9 mouse cellular contexts compared by ENCODE assay signal in the genomic region with DNA sequence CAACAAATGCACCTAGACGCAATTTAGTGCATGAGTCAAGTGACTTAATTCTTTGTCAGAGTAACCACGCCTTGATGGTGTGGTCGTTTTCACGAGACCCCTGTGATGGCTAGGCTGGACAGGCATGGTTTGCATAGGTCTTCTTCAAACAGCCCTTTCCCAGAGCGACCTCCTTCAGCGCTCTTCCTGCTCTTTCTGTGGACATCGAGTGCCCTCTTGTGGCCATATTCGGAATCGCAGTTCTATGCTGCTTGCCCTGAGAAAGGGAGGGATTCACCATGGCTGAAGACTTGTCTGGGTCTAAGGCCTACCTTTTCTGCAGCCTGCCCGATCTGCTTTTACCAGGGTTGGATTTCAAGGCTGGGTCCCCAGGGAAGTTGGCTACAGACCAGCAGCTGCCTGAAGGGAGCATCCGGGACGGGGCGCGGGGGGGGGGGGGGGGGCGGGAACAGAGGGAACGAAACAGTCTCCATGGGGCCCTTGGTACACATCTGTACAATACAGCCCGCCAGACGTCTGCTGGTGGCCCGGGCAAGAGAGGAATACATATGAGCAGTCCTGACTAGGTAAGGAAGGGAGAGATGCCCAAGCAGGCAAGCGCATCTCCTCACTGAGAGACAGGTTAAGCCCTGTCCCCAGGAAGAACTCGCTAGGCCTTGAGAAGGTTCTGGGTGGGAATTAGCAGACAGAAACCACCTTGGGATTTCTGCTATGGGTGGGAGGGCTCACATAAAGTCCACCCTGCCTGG.
DNase-seq lines count a peak whose midpoint lies in the region; ATAC-seq and TF ChIP-seq lines count a peak whose summit lies in the region.
"Had no signal": no experiment of that assay in that cellular context is flagged by ENCODE, and none has a peak within 500 bp of the region (broad histone marks: within the 10 kb centered on the region; RNA-seq: fewer than 3 reads in every experiment).

No protein-coding gene starts in this region.

- no peaks in the 10 kb centered on the region for H3K9me3 ChIP-seq in forebrain, embryonic 11.5 days (ENCODE audit: control insufficient read depth, low read length)
- no peaks in the 10 kb centered on the region for H3K9me3 ChIP-seq in heart, embryonic 16.5 days (replicated peaks; ENCODE audit: control insufficient read depth, low read length)
- H3K9me3 ChIP-seq in liver, embryonic 14.5 days (ENCODE audit: control insufficient read depth, low read length): no peaks in the 10 kb centered on the region
- H3K9me3 ChIP-seq in neural tube, embryonic 15.5 days (replicated peaks): no peaks in the 10 kb centered on the region

- DNase-seq in CD4-positive helper T cell, adult 2 months (ENCODE audit: low read depth, low spot score): peak; percentile 59
- DNase-seq in brain, embryonic 18.5 days (ENCODE audit: low read depth, low spot score): peak; percentile 75
- DNase-seq in forebrain, embryonic 11.5 days (ENCODE audit: low spot score): peak; percentile 94
- DNase-seq in kidney, postnatal 36 days: peak; percentile 75 to 93
- peak; percentile 42 to 49 (median 45) for DNase-seq in liver, embryonic 14.5 days (ENCODE audit: low read depth in 3 of 3, low spot score in 3 of 3)
- DNase-seq in testis, postnatal 10 days (ENCODE audit: low spot score): peak; percentile 94

- H3K36me3 ChIP-seq in forebrain, embryonic 11.5 days (ENCODE audit: control insufficient read depth, insufficient read depth, low read length): no peaks in the 10 kb centered on the region
- no peaks in the 10 kb centered on the region for H3K36me3 ChIP-seq in heart, embryonic 16.5 days (ENCODE audit: control insufficient read depth, insufficient read depth)
- H3K36me3 ChIP-seq in liver, embryonic 14.5 days (replicated peaks; ENCODE audit: control insufficient read depth, insufficient read depth, low read depth): no peaks in the 10 kb centered on the region
- no peaks in the 10 kb centered on the region for H3K36me3 ChIP-seq in neural tube, embryonic 15.5 days

- TF ChIP-seq CTCF in liver, embryonic 14.5 days (IDR thresholded peaks at IDR 0.05; ENCODE audit: low read depth): peak; percentile 96

- no peak overlapping the region for H3K4me2 ChIP-seq in forebrain, embryonic 11.5 days (ENCODE audit: low read depth, low read length, severe bottlenecking)
- H3K4me2 ChIP-seq in heart, embryonic 16.5 days (ENCODE audit: low read depth, low read length): peak overlapping the region; percentile 43
- H3K4me2 ChIP-seq in liver, embryonic 14.5 days (ENCODE audit: low read depth): no peak overlapping the region
- H3K4me2 ChIP-seq in neural tube, embryonic 15.5 days: peak overlapping the region; percentile 9; the same call in 1 of the 2 replicates

- WGBS in forebrain, embryonic 11.5 days: 24% methylated on average over 19 of the region's 21 CpGs
- 26% methylated on average over 16 of the region's 21 CpGs for WGBS in heart, embryonic 16.5 days
- WGBS in liver, embryonic 14.5 days (ENCODE audit: insufficient replicate concordance): 22% methylated on average over 18 of the region's 21 CpGs
- 16% methylated on average over 21 of the region's 21 CpGs for WGBS in neural tube, embryonic 15.5 days

- H3K9ac ChIP-seq in forebrain, embryonic 11.5 days (ENCODE audit: low read length): no peak overlapping the region
- H3K9ac ChIP-seq in heart, embryonic 16.5 days (ENCODE audit: low read length): no peak overlapping the region
- no peak overlapping the region for H3K9ac ChIP-seq in liver, embryonic 14.5 days (replicated peaks)
- no peak overlapping the region for H3K9ac ChIP-seq in neural tube, embryonic 15.5 days (replicated peaks)

- no peak overlapping the region for H3K4me3 ChIP-seq in forebrain, embryonic 11.5 days (ENCODE audit: low read depth, low read length)
- H3K4me3 ChIP-seq in heart, embryonic 16.5 days (ENCODE audit: low read length): 0 out of 2 replicates have a peak overlapping the region, but pooled peaks have one; percentile 8
- no peak overlapping the region for H3K4me3 ChIP-seq in liver, embryonic 14.5 days (ENCODE audit: insufficient read depth in 1 of 2, low read depth in 2 of 2, low read length in 2 of 2)
- no peak overlapping the region for H3K4me3 ChIP-seq in neural tube, embryonic 15.5 days (replicated peaks)
- H3K4me3 ChIP-seq: erythroblast, embryonic 14.5 days had no signal

- no peak for TF ChIP-seq EP300 in liver, embryonic 14.5 days (IDR thresholded peaks at IDR 0.05; ENCODE audit: low read depth)

- no peak overlapping the region for H3K27ac ChIP-seq in forebrain, embryonic 11.5 days (ENCODE audit: low read depth, low read length)
- no peak overlapping the region for H3K27ac ChIP-seq in heart, embryonic 16.5 days (ENCODE audit: low read length)
- no peak overlapping the region for H3K27ac ChIP-seq in liver, embryonic 14.5 days
- H3K27ac ChIP-seq in neural tube, embryonic 15.5 days (replicated peaks): no peak overlapping the region

- H3K4me1 ChIP-seq in forebrain, embryonic 11.5 days (replicated peaks; ENCODE audit: control insufficient read depth, insufficient read depth, low read length): peaks cover 10% of the 10 kb centered on the region
- H3K4me1 ChIP-seq in heart, embryonic 16.5 days (ENCODE audit: control insufficient read depth, insufficient read depth, low read length): peaks cover 8% of the 10 kb centered on the region
- H3K4me1 ChIP-seq in liver, embryonic 14.5 days (replicated peaks; ENCODE audit: control insufficient read depth in 2 of 2, insufficient read depth in 2 of 2, low read length in 1 of 2): no peaks in the 10 kb centered on the region
- peaks cover 27% of the 10 kb centered on the region for H3K4me1 ChIP-seq in neural tube, embryonic 15.5 days

- ATAC-seq in forebrain, embryonic 11.5 days (replicated peaks; ENCODE audit: low FRiP score): peak; percentile 47
- no peak for ATAC-seq in heart, embryonic 16.5 days (replicated peaks; ENCODE audit: extremely low read depth, insufficient read depth, low FRiP score)
- no peak for ATAC-seq in liver, embryonic 14.5 days (ENCODE audit: insufficient read depth)
- ATAC-seq in neural tube, embryonic 15.5 days (ENCODE audit: low FRiP score): peak; percentile 72; the same call in 1 of the 2 replicates

- H3K27me3 ChIP-seq in forebrain, embryonic 11.5 days (ENCODE audit: control insufficient read depth, insufficient read depth, low read length): no peaks in the 10 kb centered on the region
- H3K27me3 ChIP-seq in heart, embryonic 16.5 days (ENCODE audit: control insufficient read depth, insufficient read depth, low read length): no peaks in the 10 kb centered on the region; the same call in 1 of the 2 replicates
- no peaks in the 10 kb centered on the region; the same call in 1 of the 2 replicates for H3K27me3 ChIP-seq in liver, embryonic 14.5 days (ENCODE audit: control insufficient read depth, insufficient read depth, low read length)
- H3K27me3 ChIP-seq in neural tube, embryonic 15.5 days (replicated peaks): no peaks in the 10 kb centered on the region

Comparison
In these comparisons a context has a peak if more than half of its experiments do, and no peak if none do; other contexts are left out.
1. ATAC-seq: peak in forebrain, embryonic 11.5 days (single experiment) and neural tube, embryonic 15.5 days (single experiment); none in heart, embryonic 16.5 days (single experiment) and liver, embryonic 14.5 days (single experiment).
2. H3K4me2 ChIP-seq: peak in heart, embryonic 16.5 days (single experiment) and neural tube, embryonic 15.5 days (single experiment); none in forebrain, embryonic 11.5 days (single experiment) and liver, embryonic 14.5 days (single experiment).
3. Peak in every context shown above with its lines, with median percentiles within 50 percentile points of each other: DNase-seq.